Mouse (Mus musculus): ENCODE measurements around the gene Pqlc3.

The Pqlc3 gene

GRCm38 (mm10) chr12:17001211-17001610, 1.0 kb upstream of the Pqlc3 start:
- no peak for DNase-seq

GRCm38 (mm10) chr12:17000628-17001027, 420 bp upstream of the Pqlc3 start:
- DNase-seq, result no peak

- no peak for DNase-seq
Measured at GRCm38 (mm10) chr12:16999146-16999545, 1.1 kb downstream of the Pqlc3 start.

GRCm38 (mm10) chr12:16996886-16997462, 3.2 kb downstream of the Pqlc3 start:
- DNase-seq, result no peak

GRCm38 (mm10) chr12:16996281-16996680, 3.9 kb downstream of the Pqlc3 start:
- DNase-seq, result no peak

- no peak for DNase-seq
Measured at GRCm38 (mm10) chr12:16994291-16994690, 5.9 kb downstream of the Pqlc3 start.

- no peak for DNase-seq
Measured at GRCm38 (mm10) chr12:16992355-16992754, 7.9 kb downstream of the Pqlc3 start.

GRCm38 (mm10) chr12:16991376-16991775, 8.8 kb downstream of the Pqlc3 start:
- DNase-seq, result no peak

- no peak for DNase-seq
Measured at GRCm38 (mm10) chr12:16985778-16986177, 14.4 kb downstream of the Pqlc3 start.

- DNase-seq, result no peak
Measured at GRCm38 (mm10) chr12:16977120-16977519, 23.1 kb downstream of the Pqlc3 start.

GRCm38 (mm10) chr12:16966811-16967210, 33.4 kb downstream of the Pqlc3 start:
- DNase-seq, result no peak

GRCm38 (mm10) chr12:16963354-16963753, 36.9 kb downstream of the Pqlc3 start:
- DNase-seq, result no peak

- no peak for DNase-seq
Measured at GRCm38 (mm10) chr12:16958851-16959250, 41.4 kb downstream of the Pqlc3 start.

- DNase-seq, result no peak
Measured at GRCm38 (mm10) chr12:16948239-16948638, 52.0 kb downstream of the Pqlc3 start.

GRCm38 (mm10) chr12:16941976-16942375, 58.2 kb downstream of the Pqlc3 start:
- no peak for DNase-seq
